In genomic region chr3:40010051-40010450, GRCm38 (mm10) we compare ENCODE assay signal across 29 mouse cellular contexts.
DNase-seq lines count a peak whose midpoint lies in the region; ATAC-seq and TF ChIP-seq lines count a peak whose summit lies in the region.
"Had no signal": no experiment of that assay in that cellular context is flagged by ENCODE, and none has a peak within 500 bp of the region (broad histone marks: within the 10 kb centered on the region; RNA-seq: fewer than 3 reads in every experiment).

No protein-coding gene starts in this region.

- no peak overlapping the region for H3K4me3 ChIP-seq in hindbrain, postnatal 0 days (ENCODE audit: low read length)
- H3K4me3 ChIP-seq in hindbrain, embryonic 11.5 days (ENCODE audit: low read depth, low read length) = no peak overlapping the region
- H3K4me3 ChIP-seq in midbrain, postnatal 0 days (ENCODE audit: low read depth, low read length) = no peak overlapping the region
- H3K4me3 ChIP-seq in midbrain, embryonic 15.5 days = no peak overlapping the region
- H3K4me3 ChIP-seq in intestine, embryonic 15.5 days (replicated peaks) = no peak overlapping the region
- H3K4me3 ChIP-seq: embryonic facial prominence, embryonic 12.5 days; embryonic facial prominence, embryonic 15.5 days; erythroblast, embryonic 14.5 days; forebrain, embryonic 10.5 days; forebrain, embryonic 12.5 days had no signal

- H3K4me2 ChIP-seq in hindbrain, postnatal 0 days (ENCODE audit: low read depth, low read length) = no peak overlapping the region
- H3K4me2 ChIP-seq in hindbrain, embryonic 11.5 days (replicated peaks; ENCODE audit: low read depth, low read length) = no peak overlapping the region
- no peak overlapping the region for H3K4me2 ChIP-seq in midbrain, postnatal 0 days (ENCODE audit: low read depth, low read length, poor library complexity, severe bottlenecking)
- no peak overlapping the region for H3K4me2 ChIP-seq in midbrain, embryonic 15.5 days
- H3K4me2 ChIP-seq in intestine, embryonic 15.5 days (replicated peaks) = no peak overlapping the region
- H3K4me2 ChIP-seq: embryonic facial prominence, embryonic 12.5 days; embryonic facial prominence, embryonic 15.5 days; forebrain, embryonic 12.5 days had no signal

- peak; percentile 5 for DNase-seq in hindbrain, postnatal 0 days (ENCODE audit: low spot score)
- no peak for DNase-seq in hindbrain, embryonic 11.5 days (ENCODE audit: low spot score)
- peak; percentile 10 for DNase-seq in midbrain, postnatal 0 days (ENCODE audit: low spot score)
- DNase-seq in NIH3T3 (ENCODE audit: low read depth) = peak; percentile 50
- peak; percentile 9 for DNase-seq in brain, embryonic 14.5 days (ENCODE audit: low read depth)
- no peak for DNase-seq in left cerebral cortex, postnatal 25 days (ENCODE audit: low spot score in 2 of 2)
- DNase-seq: adrenal gland, adult 8-10 months; adrenal gland, postnatal 14 days; adrenal gland, postnatal 36 days; B cell, adult 2 months; cerebellum, adult 11 months; cerebellum, adult 18-20 months; cerebellum, adult 8-10 months; cerebellum, adult 9-11 months; cerebellum, postnatal 14 days; cerebellum, postnatal 36 days; embryo, embryonic 11 days had no signal

- no peak overlapping the region for H3K27ac ChIP-seq in hindbrain, postnatal 0 days
- no peak overlapping the region for H3K27ac ChIP-seq in hindbrain, embryonic 11.5 days (ENCODE audit: low read depth, low read length)
- no peak overlapping the region for H3K27ac ChIP-seq in midbrain, postnatal 0 days (ENCODE audit: low read depth, low read length)
- H3K27ac ChIP-seq in midbrain, embryonic 15.5 days = no peak overlapping the region
- no peak overlapping the region for H3K27ac ChIP-seq in intestine, embryonic 15.5 days
- H3K27ac ChIP-seq: embryonic facial prominence, embryonic 12.5 days; forebrain, embryonic 10.5 days; forebrain, embryonic 12.5 days had no signal

- H3K4me1 ChIP-seq in hindbrain, postnatal 0 days (ENCODE audit: insufficient read depth, low read length) = no peaks in the 10 kb centered on the region
- no peaks in the 10 kb centered on the region for H3K4me1 ChIP-seq in hindbrain, embryonic 11.5 days (replicated peaks; ENCODE audit: control insufficient read depth, insufficient read depth, low read length)
- no peaks in the 10 kb centered on the region for H3K4me1 ChIP-seq in midbrain, postnatal 0 days (ENCODE audit: insufficient read depth, low read length)
- H3K4me1 ChIP-seq in midbrain, embryonic 15.5 days = no peaks in the 10 kb centered on the region
- no peaks in the 10 kb centered on the region for H3K4me1 ChIP-seq in intestine, embryonic 15.5 days (replicated peaks)
- H3K4me1 ChIP-seq: embryonic facial prominence, embryonic 12.5 days; embryonic facial prominence, embryonic 15.5 days; forebrain, embryonic 10.5 days; forebrain, embryonic 12.5 days had no signal

- H3K9me3 ChIP-seq in hindbrain, postnatal 0 days (ENCODE audit: low read length) = no peaks in the 10 kb centered on the region
- no peaks in the 10 kb centered on the region for H3K9me3 ChIP-seq in hindbrain, embryonic 11.5 days (ENCODE audit: control insufficient read depth, low read length)
- H3K9me3 ChIP-seq in midbrain, postnatal 0 days (ENCODE audit: low read length) = no peaks in the 10 kb centered on the region
- H3K9me3 ChIP-seq in midbrain, embryonic 15.5 days = no peaks in the 10 kb centered on the region
- no peaks in the 10 kb centered on the region for H3K9me3 ChIP-seq in intestine, embryonic 15.5 days
- H3K9me3 ChIP-seq: embryonic facial prominence, embryonic 12.5 days; embryonic facial prominence, embryonic 15.5 days; forebrain, embryonic 10.5 days; forebrain, embryonic 12.5 days; G1E had no signal

- TF ChIP-seq CTCF in hindbrain, postnatal 0 days (IDR thresholded peaks at IDR 0.05; ENCODE audit: low read depth) = no peak
- TF ChIP-seq CTCF in midbrain, postnatal 0 days (IDR thresholded peaks at IDR 0.05) = no peak
- no peak for TF ChIP-seq CTCF in brain, embryonic 14.5 days (IDR thresholded peaks at IDR 0.05; ENCODE audit: borderline replicate concordance, extremely low read depth, insufficient read depth, insufficient read length)

- no peaks in the 10 kb centered on the region for H3K27me3 ChIP-seq in hindbrain, postnatal 0 days (ENCODE audit: insufficient read depth, low read length)
- no peaks in the 10 kb centered on the region for H3K27me3 ChIP-seq in hindbrain, embryonic 11.5 days (ENCODE audit: control insufficient read depth, insufficient read depth, low read length)
- H3K27me3 ChIP-seq in midbrain, postnatal 0 days (ENCODE audit: insufficient read depth, low read length) = no peaks in the 10 kb centered on the region
- H3K27me3 ChIP-seq in midbrain, embryonic 15.5 days (replicated peaks) = no peaks in the 10 kb centered on the region
- H3K27me3 ChIP-seq in intestine, embryonic 15.5 days (replicated peaks) = no peaks in the 10 kb centered on the region
- H3K27me3 ChIP-seq: CH12.LX; embryonic facial prominence, embryonic 12.5 days; embryonic facial prominence, embryonic 15.5 days; forebrain, embryonic 12.5 days had no signal

- WGBS in hindbrain, postnatal 0 days = 70% methylated on average over 5 of the region's 5 CpGs
- WGBS in hindbrain, embryonic 11.5 days = 90% methylated on average over 5 of the region's 5 CpGs
- 57% methylated on average over 5 of the region's 5 CpGs for WGBS in midbrain, postnatal 0 days
- 77% methylated on average over 5 of the region's 5 CpGs for WGBS in midbrain, embryonic 15.5 days
- WGBS in intestine, embryonic 15.5 days = 72% methylated on average over 5 of the region's 5 CpGs

- intact Hi-C loops in left cerebral cortex, postnatal 25 days (cut with DNase I) = no loop called here

- no peaks in the 10 kb centered on the region for H3K36me3 ChIP-seq in hindbrain, postnatal 0 days (ENCODE audit: insufficient read depth, low read length)
- H3K36me3 ChIP-seq in hindbrain, embryonic 11.5 days (ENCODE audit: control insufficient read depth, insufficient read depth, low read length) = no peaks in the 10 kb centered on the region
- no peaks in the 10 kb centered on the region for H3K36me3 ChIP-seq in midbrain, postnatal 0 days (ENCODE audit: insufficient read depth, low read length)
- H3K36me3 ChIP-seq in midbrain, embryonic 15.5 days (replicated peaks) = no peaks in the 10 kb centered on the region
- H3K36me3 ChIP-seq in intestine, embryonic 15.5 days = no peaks in the 10 kb centered on the region
- H3K36me3 ChIP-seq: embryonic facial prominence, embryonic 12.5 days; embryonic facial prominence, embryonic 15.5 days; forebrain, embryonic 10.5 days; forebrain, embryonic 12.5 days; G1E had no signal

- ATAC-seq in hindbrain, postnatal 0 days = no peak
- ATAC-seq in hindbrain, embryonic 11.5 days (ENCODE audit: low FRiP score) = no peak
- no peak for ATAC-seq in midbrain, postnatal 0 days (ENCODE audit: low FRiP score)
- no peak for ATAC-seq in midbrain, embryonic 15.5 days (replicated peaks)
- ATAC-seq in intestine, embryonic 15.5 days = no peak
- ATAC-seq: CD4-positive, CD25-positive, alpha-beta regulatory T cell, adult 4 months; forebrain, embryonic 14.5 days; forebrain, embryonic 16.5 days had no signal

- no peak for TF ChIP-seq POLR2A in brain, embryonic 14.5 days (IDR thresholded peaks at IDR 0.05; ENCODE audit: borderline replicate concordance, extremely low read depth, insufficient read depth, insufficient read length, poor library complexity, severe bottlenecking)

- H3K9ac ChIP-seq in hindbrain, postnatal 0 days (replicated peaks; ENCODE audit: low read length) = no peak overlapping the region
- H3K9ac ChIP-seq in hindbrain, embryonic 11.5 days (ENCODE audit: low read depth, low read length) = no peak overlapping the region
- no peak overlapping the region for H3K9ac ChIP-seq in midbrain, postnatal 0 days (replicated peaks; ENCODE audit: low read length, poor library complexity, severe bottlenecking)
- H3K9ac ChIP-seq in midbrain, embryonic 15.5 days = no peak overlapping the region
- H3K9ac ChIP-seq in intestine, embryonic 15.5 days = no peak overlapping the region
- H3K9ac ChIP-seq: embryonic facial prominence, embryonic 12.5 days; embryonic facial prominence, embryonic 15.5 days; forebrain, embryonic 12.5 days had no signal

Comparison
In these comparisons a context has a peak if more than half of its experiments do, and no peak if none do; other contexts are left out.
1. DNase-seq: peak in hindbrain, postnatal 0 days (single experiment), midbrain, postnatal 0 days (single experiment), NIH3T3 (single experiment) and brain, embryonic 14.5 days (single experiment); none in hindbrain, embryonic 11.5 days (single experiment) and left cerebral cortex, postnatal 25 days (0 of 2).